Mouse (Mus musculus) mouse embryonic stem cell (cell line): ENCODE data around the gene Gm21865.
"Not testable (repeated sequence)": the region's sequence is repeated elsewhere in the genome, so short reads cannot be mapped to it uniquely, and the experiment has no call there.

Experiments
- in situ Hi-C, 2 experiments: fragments of 300-500 bp; cut with MboI; formaldehyde crosslinking; loops; 1 replicate in 1 of 2; 3 replicates in 1 of 2; pipeline ENCODE4 v1.14.3; 2019 to 2020; ENCODE audit warnings: low sequenced_read_pairs in 2 of 2, low pct_unique_long_range_greater_than_20kb in 1 of 2, mixed read lengths in 1 of 2; ENCODE audit not compliant: unreplicated experiment in 1 of 2

Gene Gm21865

DNA sequence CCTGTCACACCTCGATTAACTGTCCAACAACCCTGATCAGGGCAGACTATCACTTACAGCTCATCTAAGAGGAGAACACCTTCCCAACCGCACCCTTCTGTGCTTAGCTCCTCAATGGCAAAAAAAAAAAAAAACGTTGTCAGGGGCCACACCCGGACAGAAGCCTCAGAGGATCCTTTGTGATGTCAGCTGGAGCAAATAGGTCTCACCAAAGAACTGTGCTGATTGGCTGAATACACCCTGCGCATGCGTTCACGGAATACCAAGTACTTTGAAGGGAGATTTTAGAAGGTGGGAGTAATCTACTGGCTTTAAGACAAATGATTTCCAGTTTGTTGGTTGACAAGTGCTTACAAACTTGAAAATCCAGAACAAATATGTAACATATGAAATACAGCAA lies at the start of gene Gm21865:
Gene Gm21865, minus strand, starts transcription at position 101 of the 400 bp plus-strand sequence.
- in situ Hi-C loops, result not testable (repeated sequence)
